Mouse (Mus musculus) heart, embryonic 10.5 days (tissue): ENCODE measurements around the gene Cap2. TPM values are rescaled to one million over a fixed set of nuclear protein-coding genes. Genes with fewer than 3 reads are reported as not detected.
A peak's percentile ranks its signal among the peaks of the same experiment; 100 is the strongest.

Experiments
- DNase-seq: peaks from one replicate; pipeline ENCODE4 v3.0.0-alpha.2; 2017; ENCODE audit warnings: low spot score
- H3K27ac ChIP-seq: fragments of 300-500 bp; sonication (generic); 2 replicates; pipeline ENCODE4 v1.5.1; 2016; ENCODE audit warnings: mild to moderate bottlenecking
- H3K27me3 ChIP-seq: fragments of 300-500 bp; sonication (generic); 2 replicates; pipeline ENCODE4 v1.6.1; 2016; ENCODE audit warnings: mild to moderate bottlenecking; ENCODE audit not compliant: poor library complexity, insufficient read depth, severe bottlenecking
- H3K36me3 ChIP-seq: fragments of 300-500 bp; sonication (generic); 2 replicates; pipeline ENCODE4 v1.6.1; 2016; ENCODE audit warnings: mild to moderate bottlenecking, moderate library complexity
- H3K4me1 ChIP-seq: fragments of 300-500 bp; sonication (generic); 2 replicates; pipeline ENCODE4 v1.6.1; 2016; ENCODE audit warnings: mild to moderate bottlenecking
- H3K4me3 ChIP-seq: fragments of 300-500 bp; sonication (generic); 2 replicates; pipeline ENCODE4 v1.5.1; 2016; ENCODE audit warnings: mild to moderate bottlenecking, moderate library complexity
- H3K9me3 ChIP-seq: fragments of 300-500 bp; sonication (generic); 2 replicates; pipeline ENCODE4 v1.6.1; 2016; ENCODE audit warnings: mild to moderate bottlenecking, moderate library complexity
- WGBS: fragments of 180-500 bp; shearing (Covaris S2); methylation state at CpG from one replicate; pipeline ENCODE4 v1.1.7; 2016; 5-methylcytosine and 5-hydroxymethylcytosine counted together
- polyA plus RNA-seq: library from polyadenylated mRNA; unstranded; fragments of >200 nt; fragmentation: Nextera tagmentation; extraction: Ambion mirVana; gene quantifications from 2 replicates; pipeline ENCODE4 v1.2.1, GENCODE M21; 2016

Cap2 gene
- polyA plus RNA-seq, 1 experiment from 2014 or later, result 101 TPM

DNA sequence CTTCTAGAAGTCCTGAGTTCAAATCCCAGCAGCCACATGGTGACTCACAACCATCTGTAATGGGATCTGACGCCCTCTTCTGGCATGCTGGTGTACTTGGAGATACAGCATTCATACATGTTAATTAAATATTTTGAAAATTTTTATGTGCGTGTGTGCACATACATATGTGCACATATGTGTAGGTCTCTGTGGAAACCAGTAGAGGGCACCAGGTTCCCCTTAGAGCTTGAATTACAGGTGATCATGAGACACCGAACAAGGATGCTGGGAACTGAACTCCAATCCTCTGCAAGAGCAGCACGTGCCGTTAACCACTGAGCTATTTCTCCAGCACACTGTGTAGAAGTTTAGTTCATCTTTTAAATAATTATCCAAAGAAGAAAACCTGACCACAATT lies 157.6 kb downstream of the Cap2 start:
- H3K27ac ChIP-seq, result no peak overlapping the region
- H3K4me3 ChIP-seq, result no peak overlapping the region
- H3K4me1 ChIP-seq, result peaks cover 5% of the 10 kb centered on the region; the same call in 1 of the 2 replicates
- DNase-seq, result no peak
- 87% methylated on average over 5 of the region's 5 CpGs for WGBS
- H3K36me3 ChIP-seq, result no peaks in the 10 kb centered on the region
- H3K27me3 ChIP-seq, result no peaks in the 10 kb centered on the region
- H3K9me3 ChIP-seq, result no peaks in the 10 kb centered on the region

- whole genome bisulfite sequencing, result 38% methylated on average over 4 of the region's 4 CpGs
Observed at GRCm38 (mm10) chr13:46663461-46663964, 161.9 kb downstream of the Cap2 start.

GRCm38 (mm10) chr13:46669048-46669619 lies 167.5 kb downstream of the Cap2 start, which contains the start of gene Fam8a1:
Fam8a1 (plus strand) TSS chr13:46669522.
- H3K4me3 ChIP-seq, result peak within 1 kb of the TSS; percentile 94
- WGBS, result 2% methylated on average over 43 of the region's 46 CpGs
- no peaks in the 10 kb centered on the region for H3K9me3 ChIP-seq
- no peaks in the 10 kb centered on the region for H3K27me3 ChIP-seq
- H3K4me1 ChIP-seq, result peaks cover 7% of the 10 kb centered on the region
- H3K27ac ChIP-seq, result peak within 1 kb of the TSS; percentile 95
- peaks cover 27% of the 10 kb centered on the region for H3K36me3 ChIP-seq
- peak; percentile 95 for DNase-seq

More at GRCm38 (mm10) chr13:46663461-46663964, 161.9 kb downstream of the Cap2 start:
- Histone ChIP-seq H3K4me3 (no peak overlapping the region), H3K9me3 (no peaks in the 10 kb centered on the region), H3K4me1 (peaks cover 5% of the 10 kb centered on the region; the same call in 1 of the 2 replicates), H3K27ac (no peak overlapping the region; the same call in 1 of the 2 replicates), H3K27me3 (no peaks in the 10 kb centered on the region), H3K36me3 (no peaks in the 10 kb centered on the region)
- DNase-seq, result no peak

- Histone ChIP-seq H3K27ac (peak overlapping the region; percentile 95), H3K4me3 (peak overlapping the region; percentile 94), H3K27me3 (no peaks in the 10 kb centered on the region), H3K9me3 (no peaks in the 10 kb centered on the region), H3K4me1 (peaks cover 7% of the 10 kb centered on the region), H3K36me3 (peaks cover 33% of the 10 kb centered on the region)
- WGBS, result 1% methylated on average over 70 of the region's 96 CpGs
- DNase-seq, result no peak
Observed at GRCm38 (mm10) chr13:46669620-46670271, 168.1 kb downstream of the Cap2 start.

DNA sequence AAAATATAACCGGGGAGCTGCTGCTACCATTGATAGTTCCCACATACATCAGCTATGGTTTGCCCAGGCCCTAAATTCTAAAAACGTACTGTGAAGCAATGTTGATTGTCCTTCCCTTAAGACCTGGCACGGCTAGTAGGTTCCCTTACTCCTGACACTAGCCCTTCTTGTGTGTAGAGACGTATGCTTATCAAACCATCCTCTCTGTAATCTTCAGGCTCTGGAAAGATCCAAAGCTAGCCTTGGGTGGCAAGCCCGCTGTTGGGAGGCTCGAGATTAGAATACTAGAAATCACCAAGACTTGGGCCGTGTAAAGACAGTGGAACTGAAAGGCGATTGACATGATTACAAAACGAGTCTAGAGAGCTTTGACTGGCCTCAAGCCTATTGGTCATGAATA lies 168.9 kb downstream of the Cap2 start:
- Histone ChIP-seq H3K9me3 (no peaks in the 10 kb centered on the region), H3K4me3 (peak overlapping the region; percentile 94), H3K36me3 (peaks cover 41% of the 10 kb centered on the region), H3K27me3 (no peaks in the 10 kb centered on the region), H3K4me1 (peaks cover 7% of the 10 kb centered on the region), H3K27ac (peak overlapping the region; percentile 95; the same call in 1 of the 2 replicates)
- WGBS, result 44% methylated on average over 9 of the region's 9 CpGs
- DNase-seq, result no peak

- no peak overlapping the region for H3K27ac ChIP-seq
- no peak for DNase-seq
- H3K9me3 ChIP-seq, result no peaks in the 10 kb centered on the region
- H3K27me3 ChIP-seq, result no peaks in the 10 kb centered on the region
- peaks cover 70% of the 10 kb centered on the region for H3K36me3 ChIP-seq
- no peak overlapping the region for H3K4me3 ChIP-seq
- WGBS, result 82% methylated on average over 2 of the region's 2 CpGs
- peaks cover 7% of the 10 kb centered on the region for H3K4me1 ChIP-seq
Observed at GRCm38 (mm10) chr13:46674601-46675000, 173.0 kb downstream of the Cap2 start.

DNA sequence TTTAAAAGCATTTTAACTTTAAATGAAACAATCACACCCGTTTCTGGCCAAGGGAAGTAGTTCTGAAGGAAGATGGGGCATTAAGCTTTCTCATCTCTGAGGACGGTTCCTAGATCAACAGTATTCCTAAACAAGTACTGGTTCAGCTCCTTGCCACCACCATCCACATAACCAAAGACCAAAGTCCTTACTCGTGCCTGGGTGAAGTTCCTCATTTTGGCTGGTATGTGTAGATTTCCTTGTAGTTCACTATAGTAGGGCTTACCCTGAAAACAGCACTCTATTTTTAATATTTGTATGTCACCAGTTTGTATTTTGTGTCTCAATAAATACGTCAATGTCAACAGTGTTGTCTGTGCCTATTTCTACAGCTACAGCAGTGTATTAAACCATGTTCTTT lies 176.1 kb downstream of the Cap2 start:
- H3K36me3 ChIP-seq, result peaks cover 77% of the 10 kb centered on the region
- WGBS, result 86% methylated on average over 4 of the region's 4 CpGs
- H3K4me3 ChIP-seq, result no peak overlapping the region
- no peak overlapping the region for H3K27ac ChIP-seq
- no peaks in the 10 kb centered on the region for H3K27me3 ChIP-seq
- no peak for DNase-seq
- no peaks in the 10 kb centered on the region for H3K9me3 ChIP-seq
- no peaks in the 10 kb centered on the region for H3K4me1 ChIP-seq

DNA sequence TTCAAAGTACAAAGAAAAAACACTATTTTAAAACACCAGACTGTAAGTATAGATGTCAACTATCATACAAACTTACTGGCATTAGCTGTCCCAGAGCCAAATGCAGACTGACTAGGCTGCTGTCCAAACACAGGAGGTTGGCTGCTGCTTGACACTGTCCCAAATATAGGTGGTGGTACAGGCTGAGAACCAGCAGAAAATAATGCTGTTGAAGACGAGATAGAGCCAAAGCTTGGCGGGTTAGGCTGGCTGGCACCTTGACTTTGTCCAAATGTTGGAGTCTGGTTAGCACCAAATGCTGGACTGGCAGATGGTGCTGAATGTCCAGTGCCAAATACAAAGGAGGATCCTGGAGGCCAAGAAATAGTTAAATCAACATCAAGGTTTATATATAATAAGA lies 181.3 kb downstream of the Cap2 start:
- Histone ChIP-seq H3K27me3 (no peaks in the 10 kb centered on the region), H3K36me3 (peaks cover 83% of the 10 kb centered on the region), H3K27ac (no peak overlapping the region), H3K9me3 (no peaks in the 10 kb centered on the region), H3K4me1 (no peaks in the 10 kb centered on the region), H3K4me3 (no peak overlapping the region)
- no peak for DNase-seq
- WGBS, result 86% methylated on average over 2 of the region's 2 CpGs

- 87% methylated on average over 1 of the region's 1 CpGs for WGBS
- H3K27me3 ChIP-seq, result no peaks in the 10 kb centered on the region
- no peak for DNase-seq
- no peak overlapping the region for H3K4me3 ChIP-seq
- H3K27ac ChIP-seq, result no peak overlapping the region
- H3K4me1 ChIP-seq, result no peaks in the 10 kb centered on the region
- no peaks in the 10 kb centered on the region for H3K9me3 ChIP-seq
- H3K36me3 ChIP-seq, result peaks cover 82% of the 10 kb centered on the region
Observed at GRCm38 (mm10) chr13:46683370-46683769, 181.7 kb downstream of the Cap2 start.

DNA sequence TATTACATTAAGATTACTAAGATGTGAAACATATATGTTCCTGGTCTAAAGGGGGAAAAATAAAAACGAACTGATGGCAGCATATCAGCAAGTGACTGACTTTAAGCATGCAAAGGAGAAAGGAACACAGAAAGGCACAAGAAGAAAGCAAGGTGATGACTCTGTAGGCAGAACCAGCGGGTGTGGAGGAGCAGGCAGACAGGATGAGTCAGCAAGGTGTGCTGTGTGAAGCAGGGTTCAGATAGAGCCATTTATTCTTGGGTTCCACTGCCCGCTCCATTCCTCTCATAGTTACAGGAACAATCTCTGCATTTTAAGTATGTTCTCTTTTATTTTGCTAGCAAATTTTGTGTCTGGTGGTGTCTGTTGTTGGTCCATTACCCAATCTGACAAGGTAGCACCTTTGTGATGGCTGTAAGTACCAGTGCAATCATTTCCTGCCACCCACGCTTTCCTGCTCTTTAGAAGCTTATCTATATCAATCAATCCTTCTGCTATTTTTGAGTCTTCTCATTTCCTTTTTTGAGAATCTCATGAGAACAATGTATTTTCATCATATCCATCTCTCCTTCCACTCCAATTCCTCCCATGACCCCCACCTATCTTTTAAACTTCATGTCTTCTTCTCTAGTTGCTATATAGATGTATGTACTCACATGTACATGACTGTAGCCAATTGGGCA lies 189.1 kb downstream of the Cap2 start:
- Histone ChIP-seq H3K36me3 (peaks cover 74% of the 10 kb centered on the region), H3K27me3 (no peaks in the 10 kb centered on the region), H3K4me3 (no peak overlapping the region), H3K4me1 (no peaks in the 10 kb centered on the region), H3K9me3 (no peaks in the 10 kb centered on the region), H3K27ac (no peak overlapping the region)
- WGBS, result 81% methylated on average over 4 of the region's 4 CpGs
- no peak for DNase-seq

- H3K36me3 ChIP-seq, result peaks cover 65% of the 10 kb centered on the region
- no peak overlapping the region for H3K27ac ChIP-seq
- H3K4me3 ChIP-seq, result no peak overlapping the region
- H3K27me3 ChIP-seq, result no peaks in the 10 kb centered on the region
- H3K9me3 ChIP-seq, result no peaks in the 10 kb centered on the region
- H3K4me1 ChIP-seq, result no peaks in the 10 kb centered on the region
- no peak for DNase-seq
- 74% methylated on average over 1 of the region's 1 CpGs for WGBS
Observed at GRCm38 (mm10) chr13:46695296-46695908, 193.8 kb downstream of the Cap2 start.

DNA sequence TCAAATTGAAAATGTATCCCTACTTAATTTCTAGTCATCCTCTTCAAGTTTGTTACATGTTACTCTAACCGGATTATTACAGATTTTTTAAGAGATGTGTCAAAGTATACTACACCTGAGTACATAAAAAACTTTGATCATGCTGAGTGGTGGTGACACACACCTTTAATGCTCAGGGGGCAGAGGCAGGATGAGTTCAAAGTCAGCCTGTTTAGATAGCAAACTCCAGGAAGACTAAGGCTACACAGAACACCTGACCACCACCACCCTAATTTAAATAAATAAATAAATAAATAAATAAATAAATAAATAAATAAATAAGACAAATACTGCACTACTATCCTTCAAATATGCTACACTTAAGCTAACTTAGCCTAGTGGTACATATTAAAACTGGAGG lies 194.3 kb downstream of the Cap2 start:
- WGBS, result 95% methylated on average over 1 of the region's 1 CpGs
- peaks cover 63% of the 10 kb centered on the region for H3K36me3 ChIP-seq
- no peak overlapping the region for H3K4me3 ChIP-seq
- no peak for DNase-seq
- H3K27ac ChIP-seq, result no peak overlapping the region
- no peaks in the 10 kb centered on the region for H3K27me3 ChIP-seq
- no peaks in the 10 kb centered on the region for H3K4me1 ChIP-seq
- H3K9me3 ChIP-seq, result no peaks in the 10 kb centered on the region

DNA sequence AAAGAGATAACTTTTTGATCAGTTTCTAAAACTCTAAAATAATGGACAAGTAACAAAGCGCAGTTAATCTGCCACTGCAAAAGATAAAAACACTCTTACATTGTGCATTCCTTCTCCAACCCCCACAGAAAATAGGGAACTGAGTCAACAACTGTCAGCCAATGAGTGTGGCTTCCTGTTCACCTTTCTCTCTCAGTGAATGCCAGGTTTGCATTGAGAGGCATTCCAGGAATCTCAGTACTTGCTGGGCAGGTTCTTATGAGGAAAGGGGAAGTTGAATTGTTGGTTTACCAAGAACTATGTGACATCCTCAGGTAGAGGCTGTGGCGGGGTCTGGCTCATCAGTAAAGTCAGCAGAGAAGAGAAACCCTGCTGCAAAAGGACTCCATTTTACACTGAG lies 195.1 kb downstream of the Cap2 start:
- H3K36me3 ChIP-seq, result peaks cover 67% of the 10 kb centered on the region
- no peak for DNase-seq
- H3K27me3 ChIP-seq, result no peaks in the 10 kb centered on the region
- H3K4me1 ChIP-seq, result no peaks in the 10 kb centered on the region
- WGBS, result 87% methylated on average over 2 of the region's 2 CpGs
- H3K27ac ChIP-seq, result no peak overlapping the region
- no peak overlapping the region for H3K4me3 ChIP-seq
- H3K9me3 ChIP-seq, result no peaks in the 10 kb centered on the region
